Mouse (Mus musculus) MEL (cell line): ENCODE measurements around the gene Ndrg4. TPM values are rescaled to one million over a fixed set of nuclear protein-coding genes. Genes with fewer than 3 reads are reported as not detected.
"Not testable (repeated sequence)": the region's sequence is repeated elsewhere in the genome, so short reads cannot be mapped to it uniquely, and the experiment has no call there.

ENCODE experiments used
- DNase-seq: peaks from one replicate; pipeline ENCODE4 v3.0.0; 2011; ENCODE audit warnings: low read depth, low spot score
- H3K27ac ChIP-seq: 2 replicates; pipeline ENCODE4 v1.5.1; 2012; ENCODE audit warnings: low read depth, mild to moderate bottlenecking, control low read depth, low read length, moderate library complexity; ENCODE audit not compliant: control insufficient read depth
- H3K27me3 ChIP-seq, 2 experiments: fragments of 150-350 bp in 1 of 2; sonication (generic) in 1 of 2; 2 replicates each; pipeline ENCODE4 v1.6.1; 2012; ENCODE audit warnings: low read length in 2 of 2, mild to moderate bottlenecking in 2 of 2, improper control_type of control experiment in 1 of 2, moderate library complexity in 1 of 2; ENCODE audit not compliant: insufficient read depth in 2 of 2, control insufficient read depth in 1 of 2
- H3K36me3 ChIP-seq, 2 experiments: 2 replicates each; pipeline ENCODE4 v1.6.1; 2012 to 2014; ENCODE audit warnings: low read length in 2 of 2, improper control_type of control experiment in 1 of 2, inconsistent platforms in 1 of 2, mild to moderate bottlenecking in 1 of 2; ENCODE audit not compliant: insufficient read depth in 2 of 2, control insufficient read depth in 1 of 2
- H3K4me1 ChIP-seq, 2 experiments: fragments of 150-350 bp in 1 of 2; sonication (generic) in 1 of 2; 2 replicates each; pipeline ENCODE4 v1.6.1; 2012; ENCODE audit warnings: low read length in 2 of 2, improper control_type of control experiment in 1 of 2, mild to moderate bottlenecking in 1 of 2; ENCODE audit not compliant: insufficient read depth in 2 of 2, control insufficient read depth in 1 of 2
- H3K4me3 ChIP-seq, 2 experiments: fragments of 150-350 bp in 1 of 2; sonication (generic) in 1 of 2; 2 replicates each; pipeline ENCODE4 v1.5.1; 2012; ENCODE audit warnings: low read depth in 2 of 2, low read length in 2 of 2, mild to moderate bottlenecking in 2 of 2, moderate library complexity in 2 of 2, control low read depth in 1 of 2, improper control_type of control experiment in 1 of 2; ENCODE audit not compliant: control insufficient read depth in 1 of 2, insufficient read depth in 1 of 2
- H3K79me2 ChIP-seq: 2 replicates; pipeline ENCODE4 v1.6.1; 2012; ENCODE audit warnings: mild to moderate bottlenecking, low read length, moderate library complexity; ENCODE audit not compliant: control insufficient read depth, poor library complexity, insufficient read depth
- H3K9ac ChIP-seq: 2 replicates; pipeline ENCODE4 v1.6.1; 2012; ENCODE audit warnings: low read depth, mild to moderate bottlenecking, control low read depth, low read length, moderate library complexity; ENCODE audit not compliant: control insufficient read depth, poor library complexity, severe bottlenecking
- H3K9me3 ChIP-seq: fragments of 150-350 bp; sonication (generic); replicated peaks from 2 replicates; pipeline ENCODE4 v1.6.1; 2012; ENCODE audit warnings: mild to moderate bottlenecking, low read length, improper control_type of control experiment, moderate library complexity; ENCODE audit not compliant: insufficient read depth
- CHD2 ChIP-seq: IDR thresholded peaks from 2 replicates; pipeline ENCODE4 v1.6.1; 2011; ENCODE audit warnings: low read length, improper control_type of control experiment
- EP300 ChIP-seq, 2 experiments: IDR thresholded peaks; 2 replicates each; pipeline ENCODE4 v1.6.1; 2011; ENCODE audit warnings: improper control_type of control experiment in 2 of 2, low read length in 2 of 2, low read depth in 1 of 2, mild to moderate bottlenecking in 1 of 2
- ETS1 ChIP-seq: IDR thresholded peaks from 2 replicates; pipeline ENCODE4 v1.6.1; 2012; ENCODE audit warnings: low read depth, mild to moderate bottlenecking, inconsistent platforms, low read length, improper control_type of control experiment, moderate library complexity
- GATA1 ChIP-seq: IDR thresholded peaks from 2 replicates; pipeline ENCODE4 v1.6.1; 2011; ENCODE audit warnings: low read depth, low read length, improper control_type of control experiment
- HCFC1 ChIP-seq: IDR thresholded peaks from 2 replicates; pipeline ENCODE4 v1.6.1; 2012; ENCODE audit warnings: low read depth, mild to moderate bottlenecking, inconsistent platforms, low read length, improper control_type of control experiment, moderate library complexity
- KAT2A ChIP-seq: conservative IDR thresholded peaks from 2 replicates; pipeline ENCODE4 v1.6.1; 2012; ENCODE audit warnings: low read depth, low read length, improper control_type of control experiment, inconsistent platforms
- MAX ChIP-seq: IDR thresholded peaks from 2 replicates; pipeline ENCODE4 v1.6.1; 2011; ENCODE audit warnings: low read length, improper control_type of control experiment
- MAZ ChIP-seq: IDR thresholded peaks from 2 replicates; pipeline ENCODE4 v1.6.1; 2012; ENCODE audit warnings: low read depth, mild to moderate bottlenecking, inconsistent platforms, low read length, improper control_type of control experiment
- MXI1 ChIP-seq: IDR thresholded peaks from 2 replicates; pipeline ENCODE4 v1.6.1; 2011; ENCODE audit warnings: mild to moderate bottlenecking, low read depth, low read length, improper control_type of control experiment
- MYB ChIP-seq: IDR thresholded peaks from 2 replicates; pipeline ENCODE4 v1.6.1; 2011; ENCODE audit warnings: mild to moderate bottlenecking, low read depth, low read length, improper control_type of control experiment
- NELFE ChIP-seq: IDR thresholded peaks from 2 replicates; pipeline ENCODE4 v1.6.1; 2011; ENCODE audit warnings: low read depth, low read length, improper control_type of control experiment
- NRF1 ChIP-seq: IDR thresholded peaks from 2 replicates; pipeline ENCODE4 v1.6.1; 2014; ENCODE audit warnings: low read depth, mild to moderate bottlenecking, inconsistent platforms, low read length, improper control_type of control experiment, moderate library complexity; ENCODE audit not compliant: poor library complexity, insufficient read depth, severe bottlenecking
- POLR2A ChIP-seq, 2 experiments: IDR thresholded peaks; 2 replicates each; pipeline ENCODE4 v1.6.1; 2011 to 2012; ENCODE audit warnings: low read length in 2 of 2, mild to moderate bottlenecking in 2 of 2, control low read depth in 1 of 2, improper control_type of control experiment in 1 of 2, low read depth in 1 of 2, moderate library complexity in 1 of 2; ENCODE audit not compliant: control insufficient read depth in 1 of 2, insufficient read depth in 1 of 2, poor library complexity in 1 of 2
- POLR2AphosphoS5 ChIP-seq: IDR thresholded peaks from 2 replicates; pipeline ENCODE4 v1.6.1; 2012; ENCODE audit warnings: low read depth, borderline replicate concordance, mild to moderate bottlenecking, inconsistent platforms, low read length, moderate library complexity, mixed read lengths
- TAL1 ChIP-seq: IDR thresholded peaks from 2 replicates; pipeline ENCODE4 v1.6.1; 2012; ENCODE audit warnings: mild to moderate bottlenecking, inconsistent platforms, low read length, moderate library complexity, mixed read lengths
- TBP ChIP-seq: IDR thresholded peaks from 2 replicates; pipeline ENCODE4 v1.8.0; 2011; ENCODE audit warnings: low read depth, low read length, improper control_type of control experiment
- TCF12 ChIP-seq: IDR thresholded peaks from 2 replicates; pipeline ENCODE4 v1.6.1; 2014; ENCODE audit warnings: low read depth, mild to moderate bottlenecking, inconsistent platforms, low read length, improper control_type of control experiment, moderate library complexity
- USF1 ChIP-seq: IDR thresholded peaks from 2 replicates; pipeline ENCODE4 v1.6.1; 2014; ENCODE audit warnings: low read depth, mild to moderate bottlenecking, inconsistent platforms, low read length, improper control_type of control experiment, moderate library complexity
- USF2 ChIP-seq, 2 experiments: IDR thresholded peaks; 2 replicates each; pipeline ENCODE4 v1.6.1; 2011 to 2012; ENCODE audit warnings: improper control_type of control experiment in 2 of 2, low read length in 2 of 2, borderline replicate concordance in 1 of 2, inconsistent platforms in 1 of 2, low read depth in 1 of 2, mild to moderate bottlenecking in 1 of 2; ENCODE audit not compliant: insufficient read depth in 1 of 2
- ZMIZ1 ChIP-seq: IDR thresholded peaks from 2 replicates; pipeline ENCODE4 v1.6.1; 2012; ENCODE audit warnings: low read depth, mild to moderate bottlenecking, inconsistent platforms, low read length, improper control_type of control experiment, moderate library complexity
- polyA plus RNA-seq, 2 experiments: library from polyadenylated mRNA; stranded (reverse) in 1 of 2; unstranded in 1 of 2; fragments of >175 nt in 1 of 2; fragments of >200 nt in 1 of 2; gene quantifications; 2 replicates each; pipeline versions ENCODE4 v1.2.1 to v1.2.4; 2012; ENCODE audit warnings: low replicate concordance in 2 of 2, low read depth in 1 of 2; ENCODE audit not compliant: insufficient read length in 2 of 2, insufficient read depth in 1 of 2, missing spikeins in 1 of 2
- total RNA-seq: library from RNA; depleted of rRNA; stranded (reverse); fragments of 300-350 nt; gene quantifications from 2 replicates; pipeline ENCODE4 v1.2.3, GENCODE M21; 2012

Gene Ndrg4
- total and polyA plus RNA-seq, 3 experiments: 0.15 to 0.28 TPM; not detected in 1

DNA sequence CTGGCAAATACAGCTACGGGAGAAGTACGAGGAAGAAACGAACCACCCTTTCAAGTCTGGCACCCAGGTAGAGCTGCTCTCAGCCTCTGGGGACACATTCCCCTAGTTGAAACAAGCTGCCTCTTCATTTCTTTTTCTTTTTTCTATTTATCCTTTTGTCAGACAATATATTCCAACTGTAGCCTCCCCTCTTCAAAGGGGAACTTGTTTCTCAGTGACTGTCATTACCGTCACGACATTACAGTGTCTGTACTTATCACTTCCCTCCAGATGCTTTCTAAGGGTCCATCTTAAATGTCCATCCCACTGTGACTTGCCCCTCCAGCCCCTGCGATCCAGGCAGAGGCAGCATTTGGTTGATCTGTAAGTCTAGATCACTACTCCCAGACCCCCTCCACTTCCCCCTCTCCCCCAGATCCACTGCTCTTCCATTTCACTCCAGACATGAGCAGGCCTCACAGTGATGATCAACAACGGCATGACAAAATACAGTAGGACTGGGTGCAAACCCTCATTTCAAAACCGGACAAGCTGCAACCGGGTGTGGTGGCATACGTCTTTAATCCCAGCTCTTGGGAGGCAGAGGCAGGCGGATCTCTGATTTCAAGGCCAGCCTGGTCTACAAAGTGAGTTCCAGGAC lies 10.8 kb upstream of the Ndrg4 start:
- not testable (repeated sequence) for H3K9me3 ChIP-seq, H3K27me3 ChIP-seq, H3K79me2 ChIP-seq
- Histone ChIP-seq H3K4me3 (peak overlapping the region in 1 of 2 experiments; percentile 19; a peak in 1 of 4 replicates), H3K27ac (peak overlapping the region; percentile 86), H3K36me3 (peaks cover 0 to 30% of the 10 kb centered on the region in 2 experiments; a peak in 2 of 4 replicates), H3K4me1 (peaks cover 11 to 45% of the 10 kb centered on the region in 2 experiments), H3K9ac (peak overlapping the region; percentile 49)
- peak; percentile 67 for DNase-seq
- peak; percentile 34; the same call in 1 of the 2 replicates for TF ChIP-seq TCF12
- TF ChIP-seq GATA1: peak; percentile 31
- peak in 1 of 2 experiments; percentile 56; a peak in 3 of 4 replicates for TF ChIP-seq EP300 (IDR thresholded peaks at IDR 0.05; ENCODE audit: low read depth in 1 of 2, low read length in 2 of 2)
- peak; percentile 87 for TF ChIP-seq TAL1

DNA sequence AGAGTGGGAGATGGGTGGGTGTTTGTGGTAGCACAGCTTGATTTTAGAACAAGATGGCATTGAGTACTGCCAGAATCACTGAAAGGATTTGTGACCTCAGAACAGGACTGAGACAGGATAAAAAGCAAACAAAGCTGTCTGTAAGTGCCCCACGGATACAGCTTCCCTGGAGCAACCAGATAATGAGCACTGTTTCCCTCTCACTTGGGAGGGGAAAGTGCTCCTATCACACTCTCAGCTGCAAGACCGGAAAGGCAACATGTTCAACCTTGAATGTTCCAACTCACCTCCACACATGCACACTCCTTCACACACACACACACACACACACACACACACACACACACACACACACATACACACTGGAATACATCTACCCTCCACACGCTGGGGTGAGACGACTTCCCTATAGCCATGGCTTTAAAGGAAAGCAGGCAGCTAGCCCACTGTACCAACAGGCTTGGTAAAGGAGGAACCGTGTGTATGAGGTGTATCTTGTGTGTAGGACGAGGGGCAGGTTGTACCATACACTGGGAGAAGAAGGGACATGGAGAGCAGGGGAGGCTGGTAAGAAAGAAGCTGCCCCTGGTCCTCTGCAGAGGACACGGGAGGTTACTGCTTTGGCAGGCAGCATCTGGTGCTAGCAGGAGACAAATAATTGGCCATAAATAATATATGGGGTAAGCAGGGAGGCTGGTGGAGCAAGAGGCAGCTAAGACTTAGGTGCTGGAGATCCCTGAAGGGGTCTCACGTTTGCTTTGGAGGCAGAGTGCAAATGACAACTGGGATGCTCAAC lies 8.4 kb upstream of the Ndrg4 start:
- peaks cover 0 to 1% of the 10 kb centered on the region in 2 experiments; a peak in 1 of 4 replicates for H3K27me3 ChIP-seq
- H3K36me3 ChIP-seq: peaks cover 0 to 20% of the 10 kb centered on the region in 2 experiments; a peak in 2 of 4 replicates
- H3K4me1 ChIP-seq: peaks cover 11 to 33% of the 10 kb centered on the region in 2 experiments
- no peak overlapping the region for H3K4me3 ChIP-seq
- no peak for DNase-seq
- H3K9ac ChIP-seq: no peak overlapping the region
- no peak for TF ChIP-seq NELFE
- no peak for TF ChIP-seq MYB
- TF ChIP-seq CHD2: no peak
- TF ChIP-seq NRF1: no peak
- no peak for TF ChIP-seq USF1
- TF ChIP-seq ETS1: no peak
- no peak for TF ChIP-seq GATA1
- no peak for TF ChIP-seq TBP
- TF ChIP-seq POLR2A (IDR thresholded peaks at IDR 0.05; ENCODE audit: control insufficient read depth in 1 of 2, insufficient read depth in 1 of 2, low read depth in 1 of 2, low read length in 2 of 2, poor library complexity in 1 of 2): no peak
- no peak for TF ChIP-seq HCFC1
- TF ChIP-seq KAT2A: no peak
- no peak for TF ChIP-seq ZMIZ1
- no peak for TF ChIP-seq MXI1
- no peak for TF ChIP-seq MAZ
- no peak for TF ChIP-seq MAX
- no peak for TF ChIP-seq TAL1
- TF ChIP-seq TCF12: no peak
- no peak for TF ChIP-seq POLR2AphosphoS5
- TF ChIP-seq USF2 (IDR thresholded peaks at IDR 0.05; ENCODE audit: borderline replicate concordance in 1 of 2, insufficient read depth in 1 of 2, low read depth in 1 of 2, low read length in 2 of 2): no peak
- no peaks in the 10 kb centered on the region; the same call in 1 of the 2 replicates for H3K79me2 ChIP-seq
- H3K9me3 ChIP-seq: no peaks in the 10 kb centered on the region
- no peak overlapping the region for H3K27ac ChIP-seq
